Mouse (Mus musculus) CH12.LX (cell line): ENCODE measurements around the gene Spata48. TPM values are rescaled to one million over a fixed set of nuclear protein-coding genes. Genes with fewer than 3 reads are reported as not detected.

ENCODE experiments used
- DNase-seq: peaks from one replicate; pipeline ENCODE4 v3.0.0-alpha.2; 2013; ENCODE audit errors: extremely low read depth
- H3K27ac ChIP-seq: 2 replicates; pipeline ENCODE4 v1.5.1; 2012; ENCODE audit warnings: low read depth, mild to moderate bottlenecking, control low read depth, moderate library complexity; ENCODE audit not compliant: insufficient read depth
- H3K27me3 ChIP-seq: replicated peaks from 2 replicates; pipeline ENCODE3; 2012; ENCODE audit warnings: inconsistent platforms
- H3K36me3 ChIP-seq, 2 experiments: replicated peaks in 1 of 2; 2 replicates each; pipeline versions ENCODE3 to v1.6.1; 2012; ENCODE audit warnings: inconsistent platforms in 1 of 2, low read length in 1 of 2, mild to moderate bottlenecking in 1 of 2, mixed read lengths in 1 of 2, moderate library complexity in 1 of 2; ENCODE audit not compliant: control insufficient read depth in 1 of 2, insufficient read depth in 1 of 2
- H3K4me1 ChIP-seq, 2 experiments: 2 replicates each; pipeline ENCODE4 v1.6.1; 2012; ENCODE audit warnings: inconsistent platforms in 1 of 2, moderate library complexity in 1 of 2; ENCODE audit not compliant: insufficient read depth in 2 of 2, control insufficient read depth in 1 of 2
- H3K4me2 ChIP-seq: 2 replicates; pipeline ENCODE4 v1.6.1; 2012; ENCODE audit warnings: low read depth, mild to moderate bottlenecking, control low read depth; ENCODE audit not compliant: poor library complexity, insufficient read depth, severe bottlenecking
- H3K4me3 ChIP-seq, 3 experiments: fragments of 150-350 bp in 1 of 3; sonication (generic) in 1 of 3; replicated peaks in 1 of 3; 2 replicates each; pipeline versions ENCODE3 to v1.5.1; 2011 to 2012; ENCODE audit warnings: low read depth in 2 of 3, low read length in 2 of 3, mild to moderate bottlenecking in 2 of 3, moderate library complexity in 2 of 3, control low read depth in 1 of 3, improper control_type of control experiment in 1 of 3, inconsistent platforms in 1 of 3, mixed read lengths in 1 of 3; ENCODE audit not compliant: poor library complexity in 1 of 3
- H3K79me2 ChIP-seq: replicated peaks from 2 replicates; pipeline ENCODE4 v1.6.1; 2012; ENCODE audit warnings: mild to moderate bottlenecking, moderate library complexity; ENCODE audit not compliant: control insufficient read depth, poor library complexity, insufficient read depth, severe bottlenecking; ENCODE audit errors: extremely low read depth
- H3K9ac ChIP-seq: 2 replicates; pipeline ENCODE4 v1.6.1; 2012; ENCODE audit warnings: low read depth, mild to moderate bottlenecking, control low read depth, moderate library complexity; ENCODE audit not compliant: insufficient read depth
- H3K9me3 ChIP-seq: replicated peaks from 2 replicates; pipeline ENCODE3; 2012; ENCODE audit warnings: low read length, inconsistent platforms, mixed read lengths
- BHLHE40 ChIP-seq: IDR thresholded peaks from 2 replicates; pipeline ENCODE4 v1.6.1; 2011; ENCODE audit warnings: mild to moderate bottlenecking, low read depth, low read length, improper control_type of control experiment
- CTCF ChIP-seq, 2 experiments: IDR thresholded peaks in 1 of 2; conservative IDR thresholded peaks in 1 of 2; 2 replicates each; pipeline ENCODE4 v1.5.1; 2011 to 2012; ENCODE audit warnings: low read depth in 2 of 2, low read length in 2 of 2, improper control_type of control experiment in 1 of 2, inconsistent platforms in 1 of 2, mild to moderate bottlenecking in 1 of 2, moderate library complexity in 1 of 2
- E2F4 ChIP-seq: IDR thresholded peaks from 2 replicates; pipeline ENCODE4 v1.6.1; 2011; ENCODE audit warnings: low read depth, low read length, improper control_type of control experiment; ENCODE audit not compliant: insufficient replicate concordance
- EP300 ChIP-seq: IDR thresholded peaks from 2 replicates; pipeline ENCODE4 v1.6.1; 2011; ENCODE audit warnings: low read length, improper control_type of control experiment
- GABPA ChIP-seq: IDR thresholded peaks from 2 replicates; pipeline ENCODE4 v1.6.1; 2012; ENCODE audit warnings: low read depth, low read length, improper control_type of control experiment, inconsistent platforms; ENCODE audit not compliant: insufficient replicate concordance
- HCFC1 ChIP-seq: IDR thresholded peaks from 2 replicates; pipeline ENCODE4 v1.6.1; 2012; ENCODE audit warnings: low read depth, mild to moderate bottlenecking, inconsistent platforms, low read length, improper control_type of control experiment
- JUN ChIP-seq: IDR thresholded peaks from 2 replicates; pipeline ENCODE4 v1.6.1; 2011; ENCODE audit warnings: low read depth, mild to moderate bottlenecking, low read length, improper control_type of control experiment, moderate library complexity; ENCODE audit not compliant: insufficient read depth
- JUND ChIP-seq: conservative IDR thresholded peaks from 2 replicates; pipeline ENCODE4 v1.6.1; 2011; ENCODE audit warnings: low read depth, low read length, improper control_type of control experiment
- KAT2A ChIP-seq: IDR thresholded peaks from 2 replicates; pipeline ENCODE4 v1.6.1; 2012; ENCODE audit warnings: low read length, improper control_type of control experiment, inconsistent platforms; ENCODE audit not compliant: insufficient replicate concordance
- MAFK ChIP-seq: IDR thresholded peaks from 2 replicates; pipeline ENCODE4 v1.6.1; 2011; ENCODE audit warnings: low read length, improper control_type of control experiment; ENCODE audit not compliant: insufficient replicate concordance
- MAX ChIP-seq: IDR thresholded peaks from 2 replicates; pipeline ENCODE4 v1.6.1; 2011; ENCODE audit warnings: low read length, improper control_type of control experiment
- MAZ ChIP-seq: IDR thresholded peaks from 2 replicates; pipeline ENCODE4 v1.6.1; 2012; ENCODE audit warnings: low read depth, mild to moderate bottlenecking, inconsistent platforms, low read length, improper control_type of control experiment, moderate library complexity
- MEF2A ChIP-seq: IDR thresholded peaks from 2 replicates; pipeline ENCODE4 v1.6.1; 2014; ENCODE audit warnings: low read depth, mild to moderate bottlenecking, inconsistent platforms, low read length, improper control_type of control experiment, borderline replicate concordance
- MXI1 ChIP-seq: IDR thresholded peaks from 2 replicates; pipeline ENCODE4 v1.6.1; 2011; ENCODE audit warnings: mild to moderate bottlenecking, low read depth, low read length, improper control_type of control experiment
- MYC ChIP-seq: IDR thresholded peaks from 2 replicates; pipeline ENCODE4 v1.6.1; 2011; ENCODE audit warnings: low read depth, mild to moderate bottlenecking, improper control_type of control experiment, low read length
- NRF1 ChIP-seq: IDR thresholded peaks from 2 replicates; pipeline ENCODE4 v1.6.1; 2014; ENCODE audit warnings: low read depth, mild to moderate bottlenecking, inconsistent platforms, low read length, improper control_type of control experiment, moderate library complexity
- PAX5 ChIP-seq: IDR thresholded peaks from 2 replicates; pipeline ENCODE4 v1.6.1; 2012; ENCODE audit warnings: low read length, inconsistent platforms, mixed read lengths
- POLR2A ChIP-seq: IDR thresholded peaks from 2 replicates; pipeline ENCODE4 v1.6.1; 2011; ENCODE audit warnings: low read depth, mild to moderate bottlenecking, improper control_type of control experiment, low read length
- POLR2AphosphoS2 ChIP-seq: IDR thresholded peaks from 2 replicates; pipeline ENCODE4 v1.6.1; 2011; ENCODE audit warnings: low read depth, low read length, improper control_type of control experiment
- RAD21 ChIP-seq: IDR thresholded peaks from 2 replicates; pipeline ENCODE4 v1.6.1; 2011; ENCODE audit warnings: low read depth, mild to moderate bottlenecking, low read length, improper control_type of control experiment, moderate library complexity
- RCOR1 ChIP-seq: conservative IDR thresholded peaks from 2 replicates; pipeline ENCODE4 v1.6.1; 2012; ENCODE audit warnings: low read depth, mild to moderate bottlenecking, inconsistent platforms, low read length, improper control_type of control experiment
- SIN3A ChIP-seq: IDR thresholded peaks from 2 replicates; pipeline ENCODE4 v1.6.1; 2012; ENCODE audit warnings: low read length, improper control_type of control experiment, inconsistent platforms
- SMC3 ChIP-seq: IDR thresholded peaks from 2 replicates; pipeline ENCODE4 v1.6.1; 2011; ENCODE audit warnings: low read depth, low read length, improper control_type of control experiment
- TBP ChIP-seq: conservative IDR thresholded peaks from 2 replicates; pipeline ENCODE4 v1.6.1; 2011; ENCODE audit warnings: low read depth, low read length, improper control_type of control experiment
- TCF12 ChIP-seq: IDR thresholded peaks from 2 replicates; pipeline ENCODE4 v1.6.1; 2014; ENCODE audit warnings: low read depth, mild to moderate bottlenecking, inconsistent platforms, low read length, improper control_type of control experiment
- UBTF ChIP-seq: IDR thresholded peaks from 2 replicates; pipeline ENCODE4 v1.6.1; 2012; ENCODE audit warnings: low read depth, mild to moderate bottlenecking, inconsistent platforms, low read length, improper control_type of control experiment, moderate library complexity
- USF2 ChIP-seq: conservative IDR thresholded peaks from 2 replicates; pipeline ENCODE4 v1.6.1; 2011; ENCODE audit warnings: low read depth, low read length, improper control_type of control experiment
- ZC3H11A ChIP-seq: IDR thresholded peaks from 2 replicates; pipeline ENCODE4 v1.6.1; 2012; ENCODE audit warnings: low read depth, mild to moderate bottlenecking, inconsistent platforms, low read length, improper control_type of control experiment
- ZKSCAN1 ChIP-seq: IDR thresholded peaks from 2 replicates; pipeline ENCODE4 v1.6.1; 2012; ENCODE audit warnings: low read depth, inconsistent platforms, low read length, improper control_type of control experiment, borderline replicate concordance
- ZMIZ1 ChIP-seq: IDR thresholded peaks from 2 replicates; pipeline ENCODE4 v1.6.1; 2012; ENCODE audit warnings: low read depth, mild to moderate bottlenecking, inconsistent platforms, low read length, improper control_type of control experiment
- ZNF384 ChIP-seq: IDR thresholded peaks from 2 replicates; pipeline ENCODE4 v1.6.1; 2012; ENCODE audit warnings: low read depth, low read length, improper control_type of control experiment, inconsistent platforms
- dilution Hi-C: fragments of 300-500 bp; cut with MboI; formaldehyde crosslinking; loops from 2 replicates; pipeline ENCODE4 v1.14.3; 2020; ENCODE audit warnings: low sequenced_read_pairs; ENCODE audit not compliant: extremely low pct_unique_long_range_greater_than_20kb, extremely low pct_ligation_motif_present
- in situ Hi-C: fragments of 300-500 bp; cut with MboI; formaldehyde crosslinking; loops from 3 replicates; pipeline ENCODE4 v1.14.3; 2019; ENCODE audit warnings: low sequenced_read_pairs, low pct_ligation_motif_present, low pct_unique_long_range_greater_than_20kb, mixed read lengths
- polyA plus RNA-seq: library from polyadenylated mRNA; unstranded; fragments of >175 nt; gene quantifications from 2 replicates; pipeline ENCODE4 v1.2.1, GENCODE M21; 2012; ENCODE audit warnings: low read depth; ENCODE audit not compliant: insufficient read length
- total RNA-seq, 2 experiments: library from RNA; depleted of rRNA; stranded (reverse); fragments of 300-350 nt in 1 of 2; fragments of >200 nt in 1 of 2; gene quantifications; 2 replicates each; pipeline ENCODE4 v1.2.3; 2012 to 2014

Gene Spata48
- total and polyA plus RNA-seq, 3 experiments: 0.42 to 0.51 (median 0.44) TPM

GRCm38 (mm10) chr11:11499944-11500343 lies 38.0 kb downstream of the Spata48 start:
- Histone ChIP-seq H3K27me3 (no peaks in the 10 kb centered on the region), H3K79me2 (no peaks in the 10 kb centered on the region), H3K9me3 (peaks cover 6% of the 10 kb centered on the region), H3K4me3 (no peak overlapping the region), H3K9ac (no peak overlapping the region), H3K36me3 (peaks cover 0 to 3% of the 10 kb centered on the region in 2 experiments), H3K4me2 (no peak overlapping the region), H3K4me1 (peaks cover 8 to 50% of the 10 kb centered on the region in 2 experiments; a peak in 3 of 4 replicates), H3K27ac (no peak overlapping the region; the same call in 1 of the 2 replicates)
- peak; percentile 83 for DNase-seq
- TF ChIP-seq SMC3 (peak; percentile 98), CTCF (conservative IDR thresholded peaks at IDR 0.05 in 1 of 2, IDR thresholded peaks at IDR 0.05 in 1 of 2; ENCODE audit: low read depth in 2 of 2, low read length in 2 of 2) (peak; percentile 87 to 97), ZC3H11A (peak; percentile 93), BHLHE40 (peak; percentile 10; the same call in 1 of the 2 replicates), JUND (peak; percentile 54; the same call in 1 of the 2 replicates), NRF1 (no peak), TBP (0 out of 2 replicates have a peak, but pooled peaks have one; percentile 40), USF2 (no peak), SIN3A (peak; percentile 29; the same call in 1 of the 2 replicates)
- in situ Hi-C loops (no loop called here), dilution Hi-C loops (no loop called here)

DNA sequence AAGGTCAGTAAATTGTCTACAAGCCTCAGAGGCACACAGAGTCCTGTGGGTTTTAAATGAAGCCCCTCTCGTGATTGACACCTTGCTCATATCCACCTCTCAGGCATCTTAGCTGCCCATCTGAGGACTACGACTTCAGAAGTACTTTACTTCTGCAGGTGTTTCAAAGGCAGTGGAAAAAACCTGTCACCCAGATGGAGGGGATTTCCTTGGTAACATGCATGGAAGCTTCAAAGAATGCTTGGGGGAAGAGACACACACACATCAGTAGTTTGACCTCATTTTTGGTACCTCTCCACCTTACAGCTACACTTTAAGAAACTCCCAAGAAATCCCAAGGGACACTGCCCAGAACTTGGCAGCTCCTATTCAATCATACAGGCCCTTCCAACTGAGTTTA lies 44.3 kb downstream of the Spata48 start:
- no peaks in the 10 kb centered on the region for H3K27me3 ChIP-seq
- H3K27ac ChIP-seq: peak overlapping the region; percentile 97
- peak overlapping the region; percentile 88; the same call in 1 of the 2 replicates for H3K4me2 ChIP-seq
- H3K4me1 ChIP-seq: peaks cover 31 to 82% of the 10 kb centered on the region in 2 experiments
- H3K79me2 ChIP-seq: no peaks in the 10 kb centered on the region
- no peak overlapping the region for H3K4me3 ChIP-seq
- dilution Hi-C loops: no loop called here
- H3K9me3 ChIP-seq: peaks cover 6% of the 10 kb centered on the region
- peak overlapping the region; percentile 67; the same call in 1 of the 2 replicates for H3K9ac ChIP-seq
- peak; percentile 100 for DNase-seq
- in situ Hi-C loops: loop anchor here (5.0 kb wide), 1 partner anchor 41 kb away; no protein-coding TSS in a partner anchor
- peaks cover 0 to 3% of the 10 kb centered on the region in 2 experiments for H3K36me3 ChIP-seq
- TF ChIP-seq MYC (peak; percentile 98), SMC3 (peak; percentile 46), RAD21 (peak; percentile 26), USF2 (no peak), EP300 (peak; percentile 100), KAT2A (0 out of 2 replicates have a peak, but pooled peaks have one; percentile 62), E2F4 (peak; percentile 67; the same call in 1 of the 2 replicates), CTCF (conservative IDR thresholded peaks at IDR 0.05 in 1 of 2, IDR thresholded peaks at IDR 0.05 in 1 of 2; ENCODE audit: low read depth in 2 of 2, low read length in 2 of 2) (no peak), GABPA (no peak), MAZ (peak; percentile 93; the same call in 1 of the 2 replicates), MEF2A (peak; percentile 96), ZNF384 (peak; percentile 70), MXI1 (peak; percentile 53; the same call in 1 of the 2 replicates), UBTF (no peak), RCOR1 (peak; percentile 100), MAFK (peak; percentile 77), HCFC1 (peak; percentile 66), BHLHE40 (peak; percentile 95), ZC3H11A (no peak), POLR2A (no peak; the same call in 1 of the 2 replicates), MAX (peak; percentile 93), TCF12 (peak; percentile 100), JUN (peak; percentile 100), TBP (peak; percentile 71), POLR2AphosphoS2 (peak; percentile 81; the same call in 1 of the 2 replicates), ZMIZ1 (no peak), ZKSCAN1 (no peak), SIN3A (peak; percentile 93), PAX5 (no peak)
